8 mouse cellular contexts compared by ENCODE assay signal in genomic region chr8:120113758-120114255, GRCm38 (mm10). TPM values are rescaled to one million over a fixed set of nuclear protein-coding genes. Genes with fewer than 3 reads are reported as not detected.
A peak's percentile ranks its signal among the peaks of the same experiment; 100 is the strongest.
DNase-seq lines count a peak whose midpoint lies in the region; ATAC-seq and TF ChIP-seq lines count a peak whose summit lies in the region.

Gene 6430548M08Rik, plus strand, starts transcription at chr8:120114152.

- H3K4me1 ChIP-seq in hindbrain, postnatal 0 days (ENCODE audit: insufficient read depth, low read length): peaks cover 6% of the 10 kb centered on the region; the same call in 1 of the 2 replicates

- H3K4me3 ChIP-seq in gastrocnemius, adult 2 months: peak within 1 kb of the TSS; percentile 94
- peak within 1 kb of the TSS; percentile 75 for H3K4me3 ChIP-seq in hindbrain, postnatal 0 days (ENCODE audit: low read length)
- peak within 1 kb of the TSS; percentile 61 for H3K4me3 ChIP-seq in left cerebral cortex, adult 2 months

- no peaks in the 10 kb centered on the region for H3K36me3 ChIP-seq in hindbrain, postnatal 0 days (ENCODE audit: insufficient read depth, low read length)

- intact Hi-C loops in gastrocnemius, adult 2 months (cut with DNase I): no loop called here
- intact Hi-C loops in left cerebral cortex, adult 2 months (cut with DNase I): loop anchor here (2.0 kb wide), 1 partner anchor 27 kb away; no protein-coding TSS in a partner anchor

- TF ChIP-seq CTCF in gastrocnemius, adult 2 months (IDR thresholded peaks at IDR 0.05): peak; percentile 54
- TF ChIP-seq CTCF in hindbrain, postnatal 0 days (IDR thresholded peaks at IDR 0.05; ENCODE audit: low read depth): peak; percentile 65
- TF ChIP-seq CTCF in left cerebral cortex, adult 2 months (IDR thresholded peaks at IDR 0.05): peak; percentile 65

- peak within 1 kb of the TSS; percentile 81 for H3K4me2 ChIP-seq in hindbrain, postnatal 0 days (ENCODE audit: low read depth, low read length)

- peak; percentile 84 for ATAC-seq in common myeloid progenitor, adult 5-6 weeks (replicated peaks; ENCODE audit: low read depth, poor library complexity, severe bottlenecking)
- peak; percentile 97 for ATAC-seq in hindbrain, postnatal 0 days
- peak; percentile 66 for ATAC-seq in megakaryocyte, adult 5-6 weeks (ENCODE audit: poor library complexity, severe bottlenecking)

- H3K9me3 ChIP-seq in hindbrain, postnatal 0 days (ENCODE audit: low read length): no peaks in the 10 kb centered on the region

- H3K27ac ChIP-seq in gastrocnemius, adult 2 months: peak within 1 kb of the TSS; percentile 98
- H3K27ac ChIP-seq in hindbrain, postnatal 0 days: peak within 1 kb of the TSS; percentile 85
- H3K27ac ChIP-seq in left cerebral cortex, adult 2 months: peak within 1 kb of the TSS; percentile 93

- peak within 1 kb of the TSS; percentile 75 for H3K9ac ChIP-seq in hindbrain, postnatal 0 days (replicated peaks; ENCODE audit: low read length)

- peak; percentile 100 for DNase-seq in ZHBTc4 (ENCODE audit: low read depth, low spot score)
- peak; percentile 100 for DNase-seq in gastrocnemius, adult 2 months
- peak; percentile 100 for DNase-seq in hindbrain, postnatal 0 days (ENCODE audit: low spot score)
- peak; percentile 99 to 100 for DNase-seq in left cerebral cortex, adult 2 months (ENCODE audit: extremely low spot score in 1 of 2, low spot score in 2 of 2)
- peak; percentile 100 for DNase-seq in right cerebral cortex, adult 2 months (ENCODE audit: low spot score in 2 of 2)
- peak; percentile 100 for DNase-seq in urinary bladder, postnatal 14 days (ENCODE audit: low spot score)

- WGBS in hindbrain, postnatal 0 days: under 1% methylated on average over 59 of the region's 61 CpGs

- no peaks in the 10 kb centered on the region for H3K27me3 ChIP-seq in hindbrain, postnatal 0 days (ENCODE audit: insufficient read depth, low read length)

RNA-seq across cellular contexts. Expression of gene 6430548M08Rik, which starts in this region (rescaled TPM):
- 0.68 and 9.3 TPM in 2 replicates for total RNA-seq in common myeloid progenitor, adult 5-6 weeks (2017)
- total RNA-seq in gastrocnemius, adult 2 months (2021): 10 to 100 TPM; 26.5 to 30.0 TPM
- 66.1 and 75.6 TPM in 2 replicates for total RNA-seq in hindbrain, postnatal 0 days (2014; rRNA removed)
- 33.9 and 35.6 TPM in 2 replicates for polyA plus RNA-seq in hindbrain, postnatal 0 days (2015; fragmentation: Nextera tagmentation; extraction: Ambion mirVana)
- 100 to 1,000 TPM; 234 to 249 TPM for total RNA-seq in left cerebral cortex, adult 2 months (2021)
- 61.4 and 76.5 TPM in 2 replicates for total RNA-seq in megakaryocyte, adult 5-6 weeks (2015)
- total RNA-seq in megakaryocyte, adult 5-6 weeks (2017): 70.0 and 87.2 TPM in 2 replicates

Comparison
In these comparisons a context has a peak if more than half of its experiments do, and no peak if none do; other contexts are left out.
1. Peak in every context shown above with its lines: DNase-seq, ATAC-seq, H3K4me3 ChIP-seq and H3K27ac ChIP-seq.